Mouse (Mus musculus) midbrain, postnatal 0 days (tissue): ENCODE measurements around the gene Hnrnpc. TPM values are rescaled to one million over a fixed set of nuclear protein-coding genes. Genes with fewer than 3 reads are reported as not detected.

Experiments
- ATAC-seq: fragments of 200-750 bp; cut with Nextera tagmentation; 2 replicates; pipeline ENCODE4 v1.8.0; 2017; ENCODE audit warnings: moderate number of reproducible peaks, mild to moderate bottlenecking, moderate TSS enrichment, moderate library complexity; ENCODE audit not compliant: low FRiP score
- DNase-seq: peaks from one replicate; pipeline ENCODE4 v3.0.0-alpha.2; 2015; ENCODE audit warnings: low spot score
- H3K27ac ChIP-seq: fragments of 300-500 bp; sonication (generic); 2 replicates; pipeline ENCODE4 v1.5.1; 2014; ENCODE audit warnings: low read depth, mild to moderate bottlenecking, low read length, mixed read lengths
- H3K27me3 ChIP-seq: fragments of 300-500 bp; sonication (generic); 2 replicates; pipeline ENCODE4 v1.6.1; 2014; ENCODE audit warnings: low read length, control low read depth, mixed read lengths; ENCODE audit not compliant: insufficient read depth
- H3K36me3 ChIP-seq: fragments of 300-500 bp; sonication (generic); 2 replicates; pipeline ENCODE4 v1.6.1; 2014; ENCODE audit warnings: low read length, control low read depth, mixed read lengths; ENCODE audit not compliant: insufficient read depth
- H3K4me1 ChIP-seq: fragments of 300-500 bp; sonication (generic); 2 replicates; pipeline ENCODE4 v1.6.1; 2014; ENCODE audit warnings: mild to moderate bottlenecking, control low read depth, antibody characterized with exemption, low read length, mixed read lengths; ENCODE audit not compliant: insufficient read depth
- H3K4me2 ChIP-seq: fragments of 300-500 bp; sonication (generic); 2 replicates; pipeline ENCODE4 v1.6.1; 2014; ENCODE audit warnings: low read depth, mild to moderate bottlenecking, low read length, mixed read lengths; ENCODE audit not compliant: poor library complexity, severe bottlenecking
- H3K4me3 ChIP-seq: fragments of 300-500 bp; sonication (generic); 2 replicates; pipeline ENCODE4 v1.5.1; 2014; ENCODE audit warnings: low read depth, mild to moderate bottlenecking, low read length, moderate library complexity
- H3K9ac ChIP-seq: fragments of 300-500 bp; sonication (generic); replicated peaks from 2 replicates; pipeline ENCODE4 v1.6.1; 2014; ENCODE audit warnings: mild to moderate bottlenecking, low read length, moderate library complexity, mixed read lengths; ENCODE audit not compliant: poor library complexity, severe bottlenecking
- H3K9me3 ChIP-seq: fragments of 300-500 bp; sonication (generic); 2 replicates; pipeline ENCODE4 v1.6.1; 2016; ENCODE audit warnings: low read length, control low read depth
- CTCF ChIP-seq: IDR thresholded peaks from 2 replicates; pipeline ENCODE4 v1.5.1; 2016; ENCODE audit warnings: antibody characterized with exemption, mild to moderate bottlenecking
- WGBS: fragments of 180-500 bp; shearing (Covaris S2); extraction: QIAGEN DNeasy Blood & Tissue Kit; methylation state at CpG from one replicate; pipeline ENCODE4 v1.1.7; 2014; 5-methylcytosine and 5-hydroxymethylcytosine counted together
- polyA plus RNA-seq: library from polyadenylated mRNA; unstranded; fragments of >200 nt; fragmentation: Nextera tagmentation; extraction: Ambion mirVana; gene quantifications from 2 replicates; pipeline ENCODE4 v1.2.1, GENCODE M21; 2015
- total RNA-seq: library from RNA; depleted of rRNA; stranded (reverse); fragments of >200 nt; gene quantifications from 2 replicates; pipeline ENCODE4 v1.2.3, GENCODE M21; 2014; rRNA removed

Hnrnpc gene
- total and polyA plus RNA-seq, 2 experiments from 2014 or later = 57.6 to 258 TPM

GRCm38 (mm10) chr14:52026342-52026741, 77.5 kb downstream of the Hnrnpc start:
- no peak for DNase-seq
- H3K27ac ChIP-seq = no peak overlapping the region
- H3K4me3 ChIP-seq = no peak overlapping the region
- no peaks in the 10 kb centered on the region for H3K9me3 ChIP-seq
- WGBS = 90% methylated on average over 4 of the region's 4 CpGs
- no peak overlapping the region for H3K4me2 ChIP-seq
- ATAC-seq = no peak
- no peak overlapping the region for H3K9ac ChIP-seq
- TF ChIP-seq CTCF = no peak
- H3K4me1 ChIP-seq = peaks cover 5% of the 10 kb centered on the region; the same call in 1 of the 2 replicates
- no peaks in the 10 kb centered on the region for H3K36me3 ChIP-seq
- no peaks in the 10 kb centered on the region for H3K27me3 ChIP-seq

- H3K27ac ChIP-seq = no peak overlapping the region
- H3K4me3 ChIP-seq = no peak overlapping the region
- H3K9me3 ChIP-seq = no peaks in the 10 kb centered on the region
- no peak for TF ChIP-seq CTCF
- peaks cover 9% of the 10 kb centered on the region for H3K4me1 ChIP-seq
- ATAC-seq (no peak), DNase-seq (no peak)
- H3K9ac ChIP-seq = no peak overlapping the region
- no peak overlapping the region for H3K4me2 ChIP-seq
- H3K36me3 ChIP-seq = no peaks in the 10 kb centered on the region
- no peaks in the 10 kb centered on the region for H3K27me3 ChIP-seq
- WGBS = 93% methylated on average over 2 of the region's 2 CpGs
These were observed 79.7 kb downstream of the Hnrnpc start for GRCm38 (mm10) chr14:52024133-52024532.

Other genes with a start within 250 kb of the Hnrnpc start
- 68.2 and 71.6 TPM in 2 replicates for gene Mettl17, start 219.2 kb downstream of the Hnrnpc start, total RNA-seq
- 70.3 and 91.4 TPM in 2 replicates for gene Mettl17, start 219.2 kb downstream of the Hnrnpc start, polyA plus RNA-seq
- 2.7 and 3.2 TPM in 2 replicates for gene Slc39a2, start 211.1 kb downstream of the Hnrnpc start, total RNA-seq
- 0.70 and 0.84 TPM in 2 replicates for gene Slc39a2, start 211.1 kb downstream of the Hnrnpc start, polyA plus RNA-seq
- gene Ndrg2, start 189.9 kb downstream of the Hnrnpc start, total RNA-seq = 403 and 449 TPM in 2 replicates
- gene Ndrg2, start 189.9 kb downstream of the Hnrnpc start, polyA plus RNA-seq = 356 and 413 TPM in 2 replicates
- gene Tppp2, start 185.6 kb downstream of the Hnrnpc start, total RNA-seq = not detected in 2 replicates
- not detected in 2 replicates for gene Tppp2, start 185.6 kb downstream of the Hnrnpc start, polyA plus RNA-seq
- gene Rnase13, start 181.3 kb downstream of the Hnrnpc start, total RNA-seq = not detected in 2 replicates
- gene Rnase13, start 181.3 kb downstream of the Hnrnpc start, polyA plus RNA-seq = 0.11 TPM in 1 of 2 replicates, not detected in the other
- 93.8 and 108 TPM in 2 replicates for gene Arhgef40, start 119.3 kb downstream of the Hnrnpc start, total RNA-seq
- 58.0 and 66.1 TPM in 2 replicates for gene Arhgef40, start 119.3 kb downstream of the Hnrnpc start, polyA plus RNA-seq
- gene Tmem253, start 88.4 kb downstream of the Hnrnpc start, total RNA-seq = not detected in 2 replicates
- 0.18 and 0.81 TPM in 2 replicates for gene Tmem253, start 88.4 kb downstream of the Hnrnpc start, polyA plus RNA-seq
- gene Zfp219, start 83.3 kb downstream of the Hnrnpc start, total RNA-seq = 60.4 and 65.5 TPM in 2 replicates
- 23.5 TPM in 2 replicates for gene Zfp219, start 83.3 kb downstream of the Hnrnpc start, polyA plus RNA-seq
- gene Olfr221, start 61.6 kb downstream of the Hnrnpc start, total RNA-seq = not detected in 2 replicates
- not detected in 2 replicates for gene Olfr221, start 61.6 kb downstream of the Hnrnpc start, polyA plus RNA-seq
- 5.5 and 6.4 TPM in 2 replicates for gene Rpgrip1, start 6.7 kb upstream of the Hnrnpc start, total RNA-seq
- 55.9 and 59.8 TPM in 2 replicates for gene Rpgrip1, start 6.7 kb upstream of the Hnrnpc start, polyA plus RNA-seq
- gene Supt16, start 93.4 kb upstream of the Hnrnpc start, total RNA-seq = 32.3 and 42.1 TPM in 2 replicates
- gene Supt16, start 93.4 kb upstream of the Hnrnpc start, polyA plus RNA-seq = 35.4 and 36.9 TPM in 2 replicates
- gene Chd8, start 153.8 kb upstream of the Hnrnpc start, total RNA-seq = 109 and 128 TPM in 2 replicates
- gene Chd8, start 153.8 kb upstream of the Hnrnpc start, polyA plus RNA-seq = 27.9 and 31.9 TPM in 2 replicates
- 54.7 and 58.5 TPM in 2 replicates for gene Tox4, start 175.1 kb upstream of the Hnrnpc start, total RNA-seq
- gene Tox4, start 175.1 kb upstream of the Hnrnpc start, polyA plus RNA-seq = 44.9 and 47.7 TPM in 2 replicates
- gene Rab2b, start 175.5 kb upstream of the Hnrnpc start, total RNA-seq = 56.7 and 57.7 TPM in 2 replicates
- 48.2 and 57.6 TPM in 2 replicates for gene Rab2b, start 175.5 kb upstream of the Hnrnpc start, polyA plus RNA-seq
- gene Mettl3, start 201.1 kb upstream of the Hnrnpc start, total RNA-seq = 19.6 and 22.6 TPM in 2 replicates
- gene Mettl3, start 201.1 kb upstream of the Hnrnpc start, polyA plus RNA-seq = 24.1 and 24.2 TPM in 2 replicates
- 98.8 and 112 TPM in 2 replicates for gene Sall2, start 224.7 kb upstream of the Hnrnpc start, total RNA-seq
- 37.8 and 39.0 TPM in 2 replicates for gene Sall2, start 224.7 kb upstream of the Hnrnpc start, polyA plus RNA-seq